Mouse (Mus musculus) lung, postnatal 0 days (tissue): ENCODE measurements at regions not wholly inside any gene's neighbourhood (a gene's known extent, or its start where the extent isn't known, plus 50 kb on each side); places are given as distances from the start of the nearest gene placed in this dataset.

Source experiments
- CTCF ChIP-seq: IDR thresholded peaks from 2 replicates; pipeline ENCODE4 v1.5.1; 2016; ENCODE audit warnings: antibody characterized with exemption, mild to moderate bottlenecking
- EP300 ChIP-seq: IDR thresholded peaks from 2 replicates; pipeline ENCODE4 v1.6.1; 2016; ENCODE audit warnings: antibody characterized with exemption, mild to moderate bottlenecking, control low read depth

GRCm38 (mm10) chr8:103347158-103347871 lies 561.9 kb upstream of the Cdh11 start:
- TF ChIP-seq CTCF (no peak), EP300 (no peak)
